21 mouse cellular contexts compared by ENCODE assay signal in the genomic region with DNA sequence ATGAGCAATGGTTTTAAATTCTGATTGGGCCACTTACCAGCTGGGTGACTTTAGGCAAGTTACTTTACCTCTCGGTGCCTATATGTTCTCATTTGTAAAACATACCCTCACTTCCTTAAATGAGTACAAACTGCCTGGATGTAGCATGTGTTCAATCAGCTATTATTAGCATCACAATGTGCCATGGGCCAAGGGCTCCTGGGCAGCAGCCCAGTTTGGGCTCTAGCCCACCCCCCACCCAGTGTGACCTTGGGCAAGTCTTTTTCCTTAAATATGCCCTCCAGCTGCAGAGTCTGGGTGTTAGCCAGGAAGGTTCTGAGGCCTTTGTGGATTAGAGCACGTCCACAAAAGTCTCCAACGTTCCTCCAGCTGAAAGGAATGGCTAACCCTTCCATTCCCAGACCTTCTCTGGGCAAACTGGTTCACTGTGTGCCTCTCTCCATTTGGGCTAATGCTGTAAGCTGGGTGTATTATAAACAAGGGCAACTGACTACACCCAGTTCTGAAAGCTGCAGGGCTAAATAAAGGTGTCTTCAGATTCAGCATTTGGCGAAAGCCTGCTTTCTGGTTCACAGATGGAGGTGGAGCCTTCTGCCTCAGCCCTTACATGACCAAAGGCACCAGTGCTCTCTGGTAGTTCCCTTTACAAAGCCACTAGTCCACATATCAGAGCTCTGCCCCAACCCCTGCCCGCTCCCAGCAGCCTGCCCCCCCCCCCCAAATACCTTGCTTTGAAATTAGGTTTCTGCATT.
DNase-seq lines count a peak whose midpoint lies in the region; ATAC-seq and TF ChIP-seq lines count a peak whose summit lies in the region.
"Had no signal": no experiment of that assay in that cellular context is flagged by ENCODE, and none has a peak within 500 bp of the region (broad histone marks: within the 10 kb centered on the region; RNA-seq: fewer than 3 reads in every experiment).

No protein-coding gene starts in this region.

- ATAC-seq in heart, embryonic 13.5 days (ENCODE audit: extremely low read depth, insufficient number of reproducible peaks, low FRiP score, low TSS enrichment): no peak
- no peak for ATAC-seq in forebrain, postnatal 0 days
- ATAC-seq: activated CD4-positive, CD25-positive, alpha-beta regulatory T cell, adult 4 months; hindbrain, embryonic 16.5 days; intestine, postnatal 0 days; Patski had no signal

- intact Hi-C loops in heart, postnatal 36 days (cut with DNase I): loop anchor here (10.0 kb wide), 1 partner anchor 188 kb away; no protein-coding TSS in a partner anchor
- intact Hi-C loops in left cerebral cortex, adult 2 months (cut with DNase I): no loop called here
- intact Hi-C loops in heart, postnatal 10 days (cut with DNase I): no loop called here

- no peaks in the 10 kb centered on the region for H3K36me3 ChIP-seq in heart, embryonic 13.5 days
- no peaks in the 10 kb centered on the region for H3K36me3 ChIP-seq in forebrain, postnatal 0 days (ENCODE audit: insufficient read depth)
- H3K36me3 ChIP-seq: embryonic facial prominence, embryonic 10.5 days; lung, embryonic 15.5 days; midbrain, embryonic 12.5 days had no signal

- 44% methylated on average over 5 of the region's 5 CpGs for WGBS in heart, embryonic 13.5 days
- 41% methylated on average over 5 of the region's 5 CpGs for WGBS in forebrain, postnatal 0 days

- no peak overlapping the region for H3K9ac ChIP-seq in heart, embryonic 13.5 days
- no peak overlapping the region for H3K9ac ChIP-seq in forebrain, postnatal 0 days
- H3K9ac ChIP-seq: liver, embryonic 14.5 days; lung, embryonic 15.5 days; midbrain, embryonic 12.5 days had no signal

- no peaks in the 10 kb centered on the region for H3K9me3 ChIP-seq in heart, embryonic 13.5 days
- no peaks in the 10 kb centered on the region for H3K9me3 ChIP-seq in forebrain, postnatal 0 days (ENCODE audit: low read length)
- H3K9me3 ChIP-seq: embryonic facial prominence, embryonic 10.5 days; lung, embryonic 15.5 days; midbrain, embryonic 12.5 days had no signal

- H3K27ac ChIP-seq in heart, embryonic 13.5 days (replicated peaks): peak overlapping the region; percentile 8
- H3K27ac ChIP-seq in left cerebral cortex, adult 2 months: peak overlapping the region; percentile 68
- no peak overlapping the region for H3K27ac ChIP-seq in forebrain, postnatal 0 days (ENCODE audit: low read depth, low read length)
- H3K27ac ChIP-seq: embryonic facial prominence, embryonic 10.5 days; liver, embryonic 14.5 days; lung, embryonic 15.5 days; macrophage; midbrain, embryonic 12.5 days had no signal

- no peak for TF ChIP-seq CTCF in left cerebral cortex, adult 2 months (IDR thresholded peaks at IDR 0.05)
- TF ChIP-seq CTCF in brain, embryonic 14.5 days (IDR thresholded peaks at IDR 0.05; ENCODE audit: borderline replicate concordance, extremely low read depth, insufficient read depth, insufficient read length): no peak
- no peak for TF ChIP-seq CTCF in forebrain, postnatal 0 days (IDR thresholded peaks at IDR 0.05; ENCODE audit: low read depth)

- no peak overlapping the region for H3K4me3 ChIP-seq in heart, embryonic 13.5 days
- no peak overlapping the region for H3K4me3 ChIP-seq in left cerebral cortex, adult 2 months
- no peak overlapping the region for H3K4me3 ChIP-seq in forebrain, postnatal 0 days (ENCODE audit: low read depth, low read length)
- H3K4me3 ChIP-seq: embryonic facial prominence, embryonic 10.5 days; lung, embryonic 15.5 days; midbrain, embryonic 12.5 days had no signal

- no peak for TF ChIP-seq POLR2A in brain, embryonic 14.5 days (IDR thresholded peaks at IDR 0.05; ENCODE audit: borderline replicate concordance, extremely low read depth, insufficient read depth, insufficient read length, poor library complexity, severe bottlenecking)

- DNase-seq in heart, postnatal 36 days: no peak
- no peak for DNase-seq in left cerebral cortex, adult 2 months (ENCODE audit: extremely low spot score in 1 of 2, low spot score in 2 of 2)
- DNase-seq in left cerebral cortex, adult 18-20 months (ENCODE audit: low spot score in 2 of 2): no peak
- peak; percentile 43 for DNase-seq in brain, embryonic 14.5 days (ENCODE audit: low read depth)
- DNase-seq in heart, postnatal 10 days: peak; percentile 10 to 25
- DNase-seq in forebrain, postnatal 0 days: no peak
- DNase-seq: adrenal gland, postnatal 10 days; cerebellum, adult 11-12 months; cerebellum, postnatal 36 days; gastrocnemius, postnatal 25 days; thymus, postnatal 36 days had no signal

- H3K4me2 ChIP-seq in heart, embryonic 13.5 days: no peak overlapping the region
- no peak overlapping the region for H3K4me2 ChIP-seq in forebrain, postnatal 0 days (ENCODE audit: low read depth)
- H3K4me2 ChIP-seq: lung, embryonic 15.5 days; midbrain, embryonic 12.5 days had no signal

- H3K4me1 ChIP-seq in heart, embryonic 13.5 days: peaks cover 41% of the 10 kb centered on the region
- no peaks in the 10 kb centered on the region for H3K4me1 ChIP-seq in forebrain, postnatal 0 days (ENCODE audit: insufficient read depth)
- H3K4me1 ChIP-seq: embryonic facial prominence, embryonic 10.5 days; lung, embryonic 15.5 days had no signal

- H3K27me3 ChIP-seq in heart, embryonic 13.5 days (replicated peaks): no peaks in the 10 kb centered on the region
- no peaks in the 10 kb centered on the region for H3K27me3 ChIP-seq in forebrain, postnatal 0 days (ENCODE audit: insufficient read depth, low read length)
- H3K27me3 ChIP-seq: lung, embryonic 15.5 days; midbrain, embryonic 12.5 days; Patski had no signal

Comparison
In these comparisons a context has a peak if more than half of its experiments do, and no peak if none do; other contexts are left out.
1. DNase-seq: peak in brain, embryonic 14.5 days (single experiment) and heart, postnatal 10 days (2 of 2); none in heart, postnatal 36 days (0 of 2), left cerebral cortex, adult 2 months (0 of 2), left cerebral cortex, adult 18-20 months (0 of 2) and forebrain, postnatal 0 days (single experiment).